Mouse (Mus musculus) c-Kit-negative CD71-positive TER-119-positive erythroid progenitor cells, embryonic 14.5 days (primary cell): ENCODE results near the gene C1s2.
"Not testable (repeated sequence)": the region's sequence is repeated elsewhere in the genome, so short reads cannot be mapped to it uniquely, and the experiment has no call there.

Source experiments
- DNase-seq: peaks from one replicate; pipeline ENCODE4 v3.0.0-alpha.2; 2013; ENCODE audit warnings: low read depth, low spot score

Gene C1s2

DNA sequence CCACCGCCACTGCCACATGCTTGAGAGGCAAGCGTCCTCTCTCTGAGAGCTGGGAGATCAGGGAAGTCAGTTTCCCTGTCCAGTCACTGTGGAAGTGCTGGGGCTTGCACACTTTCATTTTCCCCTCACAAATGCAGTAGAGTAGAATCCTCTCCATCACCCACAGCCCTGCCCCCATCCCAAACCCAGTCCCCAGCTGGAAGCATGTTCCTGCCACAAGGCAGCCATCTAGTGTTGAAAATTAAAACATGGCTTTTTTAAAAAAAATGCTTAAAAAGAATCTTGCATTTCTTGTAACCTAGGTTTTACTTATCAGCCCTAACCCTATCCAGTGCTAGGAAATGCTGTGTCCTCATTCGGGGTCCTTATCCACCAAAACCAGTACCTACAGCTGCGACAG lies 4.2 kb upstream of the C1s2 start:
- DNase-seq = no peak

DNA sequence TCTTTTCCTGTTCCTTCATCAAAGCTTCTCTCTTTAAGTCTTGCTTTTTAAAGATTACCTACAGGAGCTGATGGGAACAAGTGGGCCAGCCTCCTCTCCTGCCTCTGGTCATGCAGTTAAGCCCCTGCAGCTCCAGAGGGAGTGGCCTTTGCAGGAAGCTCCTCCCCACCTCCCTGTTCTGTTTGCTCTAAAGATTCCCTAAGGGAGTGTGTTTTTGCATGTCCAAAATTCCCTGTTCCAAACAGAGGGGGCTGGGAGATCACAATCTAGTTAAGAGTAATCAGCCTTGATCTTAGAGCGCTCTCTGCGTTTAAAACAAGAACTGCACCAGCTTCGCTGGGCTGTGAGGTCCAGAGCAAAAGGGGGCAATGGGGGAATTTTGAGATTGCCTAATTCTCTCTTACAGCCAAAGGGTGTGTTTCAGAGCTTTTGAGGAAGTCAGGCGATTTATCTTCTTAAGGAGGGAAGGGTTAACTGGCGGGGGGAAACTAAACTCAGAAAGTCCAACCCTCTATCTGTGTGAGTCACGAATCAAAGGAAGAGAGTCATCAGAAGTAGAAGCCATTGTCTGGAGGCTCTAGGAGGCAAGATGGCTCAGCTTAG lies 1.1 kb upstream of the C1s2 start:
- not testable (repeated sequence) for DNase-seq

DNA sequence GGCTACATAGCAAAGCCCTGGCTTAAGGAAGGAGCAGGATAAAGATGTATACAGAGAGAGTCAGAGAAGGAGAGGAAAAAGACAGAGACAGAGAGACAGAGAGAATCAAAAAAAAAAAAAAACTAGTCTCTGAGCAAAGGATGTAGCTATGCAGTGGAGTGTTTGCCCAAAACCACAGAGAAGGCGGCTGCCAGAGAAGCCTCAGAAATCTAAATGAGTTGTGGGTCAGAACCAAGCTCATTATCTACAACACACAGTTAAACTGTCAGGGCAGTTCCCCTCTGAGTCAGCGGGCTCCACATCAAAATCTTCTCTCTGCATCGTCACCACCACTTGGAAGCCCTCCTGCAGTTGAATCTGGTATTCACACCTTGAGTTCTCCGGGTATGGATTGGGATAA lies 5.1 kb downstream of the C1s2 start:
- DNase-seq = no peak

DNA sequence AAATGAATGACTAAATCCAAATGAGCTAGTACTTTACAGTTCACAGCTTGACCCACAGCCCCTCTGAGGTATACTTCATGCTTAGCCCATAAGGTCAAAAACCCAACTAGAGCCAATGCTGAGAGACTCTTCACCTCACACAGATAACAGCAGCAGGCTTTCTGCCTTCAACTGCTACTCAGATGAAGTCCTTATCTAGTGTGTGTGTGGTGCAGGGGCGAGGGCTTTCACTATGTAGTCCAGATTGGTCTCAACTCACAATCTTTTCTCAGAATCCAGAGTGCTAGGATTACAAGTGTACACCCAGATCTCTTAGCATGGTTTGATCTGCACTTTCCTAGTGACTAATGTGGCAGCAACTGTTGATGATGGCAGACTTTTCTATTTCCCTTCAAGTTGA lies 9.7 kb downstream of the C1s2 start:
- DNase-seq = not testable (repeated sequence)

DNA sequence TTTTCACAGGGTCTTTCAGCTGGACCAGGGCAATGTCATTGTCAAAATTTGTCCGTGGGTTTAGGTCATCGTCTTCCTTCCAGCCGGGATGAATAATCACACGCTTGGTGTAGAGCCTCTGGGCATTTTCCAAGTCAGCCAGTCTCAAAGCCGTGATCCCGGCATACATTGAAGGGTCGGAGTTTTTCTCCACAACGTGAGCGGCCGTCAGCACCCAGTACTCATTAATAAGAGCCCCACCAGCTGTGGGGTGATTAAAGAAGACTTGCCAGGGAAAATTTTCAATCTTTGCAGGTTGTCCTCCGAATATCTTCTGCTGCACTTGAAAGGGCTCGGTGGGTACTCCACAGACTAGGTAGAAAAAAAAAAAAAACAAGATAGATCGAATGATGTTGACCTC lies 10.3 kb downstream of the C1s2 start:
- DNase-seq = no peak

DNA sequence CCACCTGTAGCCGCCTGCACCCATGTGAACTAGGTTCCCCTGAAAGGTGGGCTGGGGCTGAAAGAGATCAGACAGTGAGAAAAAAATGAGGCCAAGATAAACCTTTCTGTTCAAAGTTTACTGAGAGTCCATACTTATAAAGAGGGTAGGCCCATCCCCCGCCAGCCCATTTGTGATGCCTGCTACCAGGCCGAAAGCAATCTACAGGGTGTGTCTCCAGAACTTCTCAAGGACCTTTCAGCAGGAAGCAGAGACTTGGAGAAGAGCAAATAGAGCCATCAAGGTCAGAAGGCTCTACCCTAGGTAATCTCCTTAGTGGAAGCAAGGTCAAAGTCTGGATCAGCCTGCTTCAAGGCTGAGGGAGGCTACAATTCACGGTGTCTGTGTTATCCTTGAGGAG lies 33.9 kb downstream of the C1s2 start:
- no peak for DNase-seq

DNA sequence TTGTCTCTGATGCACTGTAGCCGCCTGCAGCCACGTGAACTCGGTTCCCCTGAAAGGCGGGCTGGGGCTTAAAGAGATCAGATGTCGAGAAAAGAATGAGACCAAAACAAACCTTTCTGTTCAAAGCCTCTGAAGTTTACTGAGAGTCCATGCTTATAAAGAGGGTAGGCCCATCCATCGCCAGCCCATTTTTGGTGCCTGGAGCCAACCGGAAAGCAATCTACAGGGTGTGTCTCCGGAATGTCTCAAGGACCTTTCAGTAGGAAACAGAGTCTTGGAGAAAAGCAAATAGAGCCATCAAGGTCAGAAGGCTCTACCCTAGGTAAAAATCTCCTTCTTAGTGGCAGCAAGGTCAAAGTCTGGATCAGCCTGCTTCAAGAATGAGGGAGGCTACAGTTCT lies 42.8 kb downstream of the C1s2 start:
- no peak for DNase-seq

DNA sequence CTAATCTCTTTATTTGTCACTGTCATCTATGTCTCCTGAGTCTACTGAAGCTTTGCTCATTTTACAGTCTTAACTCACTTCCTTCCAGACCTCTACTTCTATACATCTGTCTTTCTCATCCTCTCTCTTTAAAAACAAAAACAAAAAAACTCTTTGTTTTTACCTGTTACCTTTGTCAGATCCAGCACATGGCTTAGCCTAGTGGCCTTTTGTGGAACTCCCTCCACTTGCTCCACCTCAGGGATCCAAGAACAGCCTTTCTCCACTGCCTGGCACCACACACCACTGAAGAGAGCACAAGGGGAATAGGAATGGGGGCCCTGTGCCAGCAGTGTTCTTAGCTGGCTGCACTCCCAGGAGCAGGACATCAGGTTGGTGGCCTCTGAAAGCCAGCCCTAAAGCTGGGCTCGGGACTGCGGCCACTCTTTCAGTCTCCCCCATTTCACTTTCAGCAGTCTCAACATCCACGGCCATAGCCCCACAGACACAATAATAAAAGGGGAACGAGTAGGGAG lies 43.6 kb downstream of the C1s2 start:
- no peak for DNase-seq

DNA sequence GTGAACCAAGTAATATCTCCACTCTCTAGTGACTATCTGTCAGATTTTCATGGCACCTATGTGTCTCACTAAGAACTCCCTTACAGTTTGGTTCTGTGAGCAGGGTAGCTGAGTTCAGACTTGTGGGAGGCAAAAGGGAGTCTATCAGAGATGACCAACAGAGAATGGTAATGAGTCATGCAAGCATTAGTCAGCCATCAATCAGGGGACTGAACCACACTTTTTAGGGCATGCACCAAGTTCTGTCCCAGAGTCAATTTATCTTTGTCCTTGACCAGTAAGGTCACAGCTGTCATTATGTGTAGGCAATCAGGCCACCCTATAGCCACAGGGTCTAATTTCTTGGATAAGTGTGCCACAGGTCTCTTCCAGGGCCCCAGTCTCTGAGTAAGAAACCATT lies 47.1 kb downstream of the C1s2 start:
- no peak for DNase-seq

DNA sequence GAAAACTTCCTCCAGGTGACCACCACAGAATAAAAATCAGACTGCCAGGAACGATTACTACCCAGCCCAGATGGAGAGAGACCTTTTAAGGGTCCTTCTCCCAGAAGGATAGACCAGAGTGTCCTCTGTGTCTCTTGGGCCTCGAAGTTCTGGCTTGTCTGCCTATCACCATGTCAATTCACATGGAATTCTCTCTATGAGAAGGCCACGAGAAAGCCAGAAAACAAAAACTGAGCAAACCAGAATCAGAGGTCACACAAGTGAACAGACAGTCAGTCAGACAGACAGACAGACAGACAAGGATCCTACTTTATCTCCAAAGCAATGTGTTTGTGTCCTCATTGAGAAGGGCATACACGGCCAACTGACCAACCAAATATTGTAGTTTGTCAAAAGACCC lies 49.6 kb downstream of the C1s2 start:
- DNase-seq = no peak

DNA sequence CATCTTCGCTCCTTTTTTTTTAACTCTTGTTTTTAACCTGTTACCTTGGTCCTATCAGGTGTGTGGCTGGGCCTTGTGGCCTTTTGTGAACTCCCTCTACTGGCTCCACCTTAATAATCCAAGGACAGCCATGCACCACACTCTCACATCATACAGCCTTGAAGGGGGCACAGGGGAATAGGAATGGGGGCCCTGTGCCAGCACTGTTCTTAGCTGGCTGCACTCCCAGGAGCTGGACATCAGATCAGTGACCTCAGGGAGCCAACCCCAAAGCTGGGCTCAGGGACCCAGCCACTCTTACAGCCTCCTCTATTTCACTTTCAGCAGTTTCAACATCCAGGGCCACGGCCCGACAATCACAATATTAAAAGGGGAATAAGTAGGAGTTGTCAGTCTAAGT lies 50.1 kb downstream of the C1s2 start:
- no peak for DNase-seq

DNA sequence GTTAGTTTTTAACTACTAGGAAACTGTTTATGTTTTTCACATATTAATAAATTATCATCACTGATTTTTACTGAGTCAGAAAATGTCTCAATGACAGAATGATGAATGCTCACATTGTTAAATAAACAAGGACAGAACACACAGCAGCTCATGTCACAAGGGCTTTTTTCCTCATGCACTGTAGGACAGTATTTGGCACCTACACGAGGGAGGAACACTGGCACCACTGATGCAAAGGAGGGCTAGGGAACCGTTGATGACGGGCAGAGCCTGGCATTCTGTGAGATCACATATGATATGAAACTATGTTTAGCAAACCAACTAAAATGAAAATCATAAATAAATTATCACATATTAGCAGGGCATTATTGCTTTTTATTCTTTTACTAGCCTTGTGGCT lies 51.0 kb downstream of the C1s2 start:
- no peak for DNase-seq

DNA sequence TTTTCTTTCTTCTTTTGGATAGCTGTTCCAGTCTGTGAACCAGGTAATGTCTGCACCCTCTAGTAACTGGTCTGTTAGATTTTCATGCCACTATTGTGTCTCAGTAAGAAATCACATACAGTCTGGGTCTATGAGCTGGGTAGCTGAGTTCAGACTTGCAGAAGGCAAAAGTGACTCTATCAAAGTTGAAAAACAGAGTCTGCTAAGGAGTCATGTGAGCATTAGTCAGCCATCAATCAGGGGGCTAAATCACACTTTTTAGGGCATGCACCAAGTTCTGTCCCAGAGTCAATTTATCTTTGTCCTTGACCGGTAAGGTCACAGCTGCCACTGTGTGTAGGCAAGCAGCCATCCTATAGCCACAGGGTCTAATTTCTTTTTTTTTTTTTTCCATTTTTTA lies 53.7 kb downstream of the C1s2 start:
- no peak for DNase-seq

DNA sequence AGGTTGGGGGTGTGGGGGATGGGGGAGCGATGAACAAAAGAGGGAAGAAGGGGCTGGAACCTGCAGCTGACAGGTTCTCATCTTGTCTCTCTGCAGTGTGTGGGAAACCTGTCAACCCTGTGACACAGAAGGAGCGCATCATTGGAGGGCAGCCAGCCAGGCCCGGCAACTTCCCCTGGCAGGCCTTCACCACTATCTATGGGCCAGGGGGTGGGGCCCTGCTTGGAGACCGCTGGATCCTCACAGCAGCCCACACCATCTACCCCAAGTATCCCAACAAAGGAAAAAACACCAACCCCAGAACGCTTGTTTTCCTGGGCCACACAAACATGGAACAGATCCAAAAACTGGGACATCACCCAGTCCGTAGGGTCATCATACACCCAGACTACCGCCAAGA lies 55.7 kb downstream of the C1s2 start:
- not testable (repeated sequence) for DNase-seq

DNA sequence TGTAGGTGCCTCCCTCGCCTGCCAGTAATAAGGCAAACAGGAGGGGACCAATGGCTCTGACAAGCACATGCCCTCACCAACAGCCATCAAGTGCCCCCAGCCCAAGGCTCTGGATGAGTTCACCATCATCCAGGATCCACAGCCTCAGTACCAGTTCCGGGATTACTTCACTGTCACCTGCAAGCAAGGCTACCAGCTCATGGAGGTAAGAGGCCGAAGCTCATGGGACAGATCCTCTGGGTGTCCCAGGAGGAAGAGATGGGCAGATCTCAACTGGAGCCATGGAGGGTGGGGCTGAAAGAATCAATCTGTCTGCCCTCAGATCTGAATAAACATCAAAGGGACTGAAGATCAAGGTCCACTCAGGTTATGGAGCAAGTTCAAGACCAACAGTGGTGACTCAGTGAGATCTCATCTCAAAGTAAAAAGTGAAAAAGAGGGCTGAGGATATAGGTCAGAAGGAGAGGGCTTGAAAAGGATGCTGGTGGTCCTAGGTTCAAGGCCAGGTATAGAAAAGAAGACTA lies 60.7 kb downstream of the C1s2 start:
- DNase-seq = not testable (repeated sequence)
